Mouse (Mus musculus) ES-E14 (cell line): ENCODE measurements around the gene Tle2. TPM values are rescaled to one million over a fixed set of nuclear protein-coding genes. Genes with fewer than 3 reads are reported as not detected.

ENCODE experiments used
- DNase-seq: peaks from one replicate; pipeline ENCODE4 v3.0.0-alpha.2; 2013; ENCODE audit warnings: low read depth, low spot score
- H3K27ac ChIP-seq: 2 replicates; pipeline ENCODE4 v1.5.1; 2012; ENCODE audit warnings: low read depth, mild to moderate bottlenecking, low read length, moderate library complexity, mixed read lengths; ENCODE audit not compliant: poor library complexity, insufficient read depth, severe bottlenecking
- H3K36me3 ChIP-seq: 2 replicates; pipeline ENCODE4 v1.6.1; 2012; ENCODE audit warnings: mild to moderate bottlenecking, low read length, moderate library complexity, mixed read lengths; ENCODE audit not compliant: control insufficient read depth, poor library complexity, insufficient read depth, severe bottlenecking
- H3K4me1 ChIP-seq, 2 experiments: fragments of 150-350 bp in 1 of 2; sonication (generic) in 1 of 2; 2 replicates each; pipeline ENCODE4 v1.6.1; 2012; ENCODE audit warnings: low read length in 2 of 2, mild to moderate bottlenecking in 1 of 2, mixed read lengths in 1 of 2; ENCODE audit not compliant: control insufficient read depth in 2 of 2, insufficient read depth in 2 of 2, poor library complexity in 1 of 2
- H3K4me3 ChIP-seq, 2 experiments: fragments of 150-350 bp in 1 of 2; sonication (generic) in 1 of 2; 2 replicates each; pipeline ENCODE4 v1.5.1; 2012; ENCODE audit warnings: low read length in 2 of 2, low read depth in 1 of 2, mild to moderate bottlenecking in 1 of 2, mixed read lengths in 1 of 2; ENCODE audit not compliant: insufficient read depth in 1 of 2, poor library complexity in 1 of 2, severe bottlenecking in 1 of 2
- H3K9ac ChIP-seq: 2 replicates; pipeline ENCODE4 v1.6.1; 2012; ENCODE audit warnings: low read depth, mild to moderate bottlenecking, low read length, mixed read lengths; ENCODE audit not compliant: poor library complexity, insufficient read depth, severe bottlenecking
- H3K9me3 ChIP-seq: fragments of 150-350 bp; sonication (generic); 2 replicates; pipeline ENCODE4 v1.6.1; 2012; ENCODE audit warnings: low read depth, mild to moderate bottlenecking, low read length; ENCODE audit not compliant: control insufficient read depth, insufficient read depth
- CHD2 ChIP-seq: IDR thresholded peaks from 2 replicates; pipeline ENCODE4 v1.6.1; 2014; ENCODE audit warnings: mild to moderate bottlenecking, low read depth, low read length, inconsistent platforms
- HCFC1 ChIP-seq: IDR thresholded peaks from 2 replicates; pipeline ENCODE4 v1.6.1; 2012; ENCODE audit warnings: low read length, inconsistent platforms, borderline replicate concordance; ENCODE audit not compliant: insufficient read depth
- MAFK ChIP-seq: IDR thresholded peaks from 2 replicates; pipeline ENCODE4 v1.6.1; 2014; ENCODE audit warnings: mild to moderate bottlenecking, low read depth, low read length, inconsistent platforms; ENCODE audit not compliant: insufficient read depth
- ZC3H11A ChIP-seq: IDR thresholded peaks from 2 replicates; pipeline ENCODE4 v1.6.1; 2012; ENCODE audit warnings: low read depth, mild to moderate bottlenecking, inconsistent platforms, low read length, borderline replicate concordance
- ZNF384 ChIP-seq: IDR thresholded peaks from 2 replicates; pipeline ENCODE4 v1.6.1; 2012; ENCODE audit warnings: low read depth, low read length, inconsistent platforms
- in situ Hi-C, 2 experiments: fragments of 600-800 bp; cut with MboI; formaldehyde crosslinking; loops; one replicate each; pipeline ENCODE4 v1.15.1; 2025; ENCODE audit warnings: low sequenced_read_pairs in 2 of 2, inconsistent platforms in 1 of 2; ENCODE audit not compliant: unreplicated experiment in 2 of 2
- total RNA-seq: library from RNA; depleted of rRNA; stranded (reverse); fragments of 300-350 nt; gene quantifications from 2 replicates; pipeline ENCODE4 v1.2.3, GENCODE M21; 2012

Tle2 gene
- total RNA-seq, 1 experiment = 2.4 TPM

GRCm38 (mm10) chr10:81591846-81592245 is 17.5 kb downstream of the Tle2 start:
- Histone ChIP-seq H3K27ac (no peak overlapping the region), H3K36me3 (no peaks in the 10 kb centered on the region), H3K9ac (no peak overlapping the region), H3K4me3 (no peak overlapping the region), H3K9me3 (no peaks in the 10 kb centered on the region), H3K4me1 (peaks cover 13 to 31% of the 10 kb centered on the region in 2 experiments)
- TF ChIP-seq CHD2 (no peak), ZNF384 (no peak), ZC3H11A (no peak), MAFK (no peak), HCFC1 (no peak)
- no peak for DNase-seq
- in situ Hi-C loops = no loop called here

GRCm38 (mm10) chr10:81592631-81593030 is 18.3 kb downstream of the Tle2 start:
- Histone ChIP-seq H3K9me3 (no peaks in the 10 kb centered on the region), H3K9ac (no peak overlapping the region), H3K27ac (no peak overlapping the region), H3K4me3 (no peak overlapping the region), H3K36me3 (no peaks in the 10 kb centered on the region), H3K4me1 (peaks cover 13 to 35% of the 10 kb centered on the region in 2 experiments)
- TF ChIP-seq CHD2 (no peak), MAFK (no peak), HCFC1 (no peak), ZNF384 (no peak), ZC3H11A (no peak)
- DNase-seq = no peak
- in situ Hi-C loops = no loop called here

DNA sequence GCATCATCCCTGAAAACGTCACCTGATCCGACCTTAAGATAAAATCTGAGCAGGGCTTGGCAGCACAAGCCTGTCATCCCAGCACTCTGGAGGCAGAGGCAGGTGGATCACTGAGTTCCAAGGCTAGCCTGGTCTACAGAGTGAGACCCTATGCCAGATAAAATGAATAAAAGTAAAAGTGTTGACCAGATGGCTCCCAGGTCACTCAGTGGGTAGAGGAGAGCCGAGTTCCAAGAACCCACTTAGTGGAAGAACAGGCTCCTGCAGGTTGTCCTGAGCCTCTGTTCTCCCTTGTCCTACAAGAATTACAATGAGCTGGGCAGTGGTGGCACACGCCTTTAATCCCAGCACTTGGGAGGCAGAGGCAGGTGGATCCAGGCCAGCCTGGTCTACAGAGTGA is 18.9 kb downstream of the Tle2 start:
- Histone ChIP-seq H3K9me3 (no peaks in the 10 kb centered on the region), H3K36me3 (no peaks in the 10 kb centered on the region), H3K4me3 (no peak overlapping the region), H3K4me1 (peaks cover 16 to 36% of the 10 kb centered on the region in 2 experiments), H3K27ac (no peak overlapping the region), H3K9ac (no peak overlapping the region)
- no peak for DNase-seq
- TF ChIP-seq CHD2 (no peak), HCFC1 (no peak), MAFK (no peak), ZNF384 (no peak)
- in situ Hi-C loops = no loop called here

GRCm38 (mm10) chr10:81593935-81594334 is 19.6 kb downstream of the Tle2 start:
- Histone ChIP-seq H3K9me3 (no peaks in the 10 kb centered on the region), H3K4me3 (0 out of 4 replicates have a peak overlapping the region, but pooled peaks of 1 of the 2 experiments have one; percentile 12), H3K4me1 (peaks cover 16 to 40% of the 10 kb centered on the region in 2 experiments), H3K36me3 (no peaks in the 10 kb centered on the region), H3K9ac (no peak overlapping the region), H3K27ac (no peak overlapping the region)
- TF ChIP-seq ZNF384 = no peak
- TF ChIP-seq HCFC1 = no peak
- TF ChIP-seq ZC3H11A = no peak
- no peak for TF ChIP-seq MAFK
- no peak for TF ChIP-seq CHD2
- no peak for DNase-seq
- in situ Hi-C loops = no loop called here

GRCm38 (mm10) chr10:81595599-81595998 is 21.2 kb downstream of the Tle2 start:
- H3K4me1 ChIP-seq = peaks cover 16 to 50% of the 10 kb centered on the region in 2 experiments
- no peaks in the 10 kb centered on the region for H3K9me3 ChIP-seq
- no peak overlapping the region for H3K4me3 ChIP-seq
- no peak for DNase-seq
- H3K9ac ChIP-seq = no peak overlapping the region
- H3K27ac ChIP-seq = no peak overlapping the region
- H3K36me3 ChIP-seq = no peaks in the 10 kb centered on the region
- in situ Hi-C loops = no loop called here
- TF ChIP-seq ZNF384 = no peak
- TF ChIP-seq CHD2 = no peak
- no peak for TF ChIP-seq HCFC1
- TF ChIP-seq ZC3H11A = no peak
- no peak for TF ChIP-seq MAFK
